Mouse (Mus musculus) CH12.LX (cell line): ENCODE data around the gene Cybc1. TPM values are rescaled to one million over a fixed set of nuclear protein-coding genes. Genes with fewer than 3 reads are reported as not detected.

ENCODE experiments used
- DNase-seq: peaks from one replicate; pipeline ENCODE4 v3.0.0-alpha.2; 2013; ENCODE audit errors: extremely low read depth
- H3K27ac ChIP-seq: 2 replicates; pipeline ENCODE4 v1.5.1; 2012; ENCODE audit warnings: low read depth, mild to moderate bottlenecking, control low read depth, moderate library complexity; ENCODE audit not compliant: insufficient read depth
- H3K27me3 ChIP-seq: replicated peaks from 2 replicates; pipeline ENCODE3; 2012; ENCODE audit warnings: inconsistent platforms
- H3K36me3 ChIP-seq, 2 experiments: replicated peaks in 1 of 2; 2 replicates each; pipeline versions ENCODE3 to v1.6.1; 2012; ENCODE audit warnings: inconsistent platforms in 1 of 2, low read length in 1 of 2, mild to moderate bottlenecking in 1 of 2, mixed read lengths in 1 of 2, moderate library complexity in 1 of 2; ENCODE audit not compliant: control insufficient read depth in 1 of 2, insufficient read depth in 1 of 2
- H3K4me1 ChIP-seq, 2 experiments: 2 replicates each; pipeline ENCODE4 v1.6.1; 2012; ENCODE audit warnings: inconsistent platforms in 1 of 2, moderate library complexity in 1 of 2; ENCODE audit not compliant: insufficient read depth in 2 of 2, control insufficient read depth in 1 of 2
- H3K4me2 ChIP-seq: 2 replicates; pipeline ENCODE4 v1.6.1; 2012; ENCODE audit warnings: low read depth, mild to moderate bottlenecking, control low read depth; ENCODE audit not compliant: poor library complexity, insufficient read depth, severe bottlenecking
- H3K4me3 ChIP-seq, 3 experiments: fragments of 150-350 bp in 1 of 3; sonication (generic) in 1 of 3; replicated peaks in 1 of 3; 2 replicates each; pipeline versions ENCODE3 to v1.5.1; 2011 to 2012; ENCODE audit warnings: low read depth in 2 of 3, low read length in 2 of 3, mild to moderate bottlenecking in 2 of 3, moderate library complexity in 2 of 3, control low read depth in 1 of 3, improper control_type of control experiment in 1 of 3, inconsistent platforms in 1 of 3, mixed read lengths in 1 of 3; ENCODE audit not compliant: poor library complexity in 1 of 3
- H3K79me2 ChIP-seq: replicated peaks from 2 replicates; pipeline ENCODE4 v1.6.1; 2012; ENCODE audit warnings: mild to moderate bottlenecking, moderate library complexity; ENCODE audit not compliant: control insufficient read depth, poor library complexity, insufficient read depth, severe bottlenecking; ENCODE audit errors: extremely low read depth
- H3K9ac ChIP-seq: 2 replicates; pipeline ENCODE4 v1.6.1; 2012; ENCODE audit warnings: low read depth, mild to moderate bottlenecking, control low read depth, moderate library complexity; ENCODE audit not compliant: insufficient read depth
- H3K9me3 ChIP-seq: replicated peaks from 2 replicates; pipeline ENCODE3; 2012; ENCODE audit warnings: low read length, inconsistent platforms, mixed read lengths
- BHLHE40 ChIP-seq: IDR thresholded peaks from 2 replicates; pipeline ENCODE4 v1.6.1; 2011; ENCODE audit warnings: mild to moderate bottlenecking, low read depth, low read length, improper control_type of control experiment
- CHD1 ChIP-seq: IDR thresholded peaks from 2 replicates; pipeline ENCODE4 v1.6.1; 2012; ENCODE audit warnings: low read depth, low read length, improper control_type of control experiment, inconsistent platforms
- CHD2 ChIP-seq: IDR thresholded peaks from 2 replicates; pipeline ENCODE4 v1.6.1; 2011; ENCODE audit warnings: low read length, improper control_type of control experiment
- E2F4 ChIP-seq: IDR thresholded peaks from 2 replicates; pipeline ENCODE4 v1.6.1; 2011; ENCODE audit warnings: low read depth, low read length, improper control_type of control experiment; ENCODE audit not compliant: insufficient replicate concordance
- ELF1 ChIP-seq: IDR thresholded peaks from 2 replicates; pipeline ENCODE4 v1.6.1; 2014; ENCODE audit warnings: low read depth, mild to moderate bottlenecking, inconsistent platforms, low read length, improper control_type of control experiment
- EP300 ChIP-seq: IDR thresholded peaks from 2 replicates; pipeline ENCODE4 v1.6.1; 2011; ENCODE audit warnings: low read length, improper control_type of control experiment
- ETS1 ChIP-seq: conservative IDR thresholded peaks from 2 replicates; pipeline ENCODE4 v1.6.1; 2012; ENCODE audit warnings: low read depth, mild to moderate bottlenecking, inconsistent platforms, low read length, improper control_type of control experiment, moderate library complexity
- GABPA ChIP-seq: IDR thresholded peaks from 2 replicates; pipeline ENCODE4 v1.6.1; 2012; ENCODE audit warnings: low read depth, low read length, improper control_type of control experiment, inconsistent platforms; ENCODE audit not compliant: insufficient replicate concordance
- HCFC1 ChIP-seq: IDR thresholded peaks from 2 replicates; pipeline ENCODE4 v1.6.1; 2012; ENCODE audit warnings: low read depth, mild to moderate bottlenecking, inconsistent platforms, low read length, improper control_type of control experiment
- IRF4 ChIP-seq: IDR thresholded peaks from 2 replicates; pipeline ENCODE4 v1.6.1; 2014; ENCODE audit warnings: low read depth, mild to moderate bottlenecking, inconsistent platforms, low read length, improper control_type of control experiment
- KAT2A ChIP-seq: IDR thresholded peaks from 2 replicates; pipeline ENCODE4 v1.6.1; 2012; ENCODE audit warnings: low read length, improper control_type of control experiment, inconsistent platforms; ENCODE audit not compliant: insufficient replicate concordance
- MAFK ChIP-seq: IDR thresholded peaks from 2 replicates; pipeline ENCODE4 v1.6.1; 2011; ENCODE audit warnings: low read length, improper control_type of control experiment; ENCODE audit not compliant: insufficient replicate concordance
- MAX ChIP-seq: IDR thresholded peaks from 2 replicates; pipeline ENCODE4 v1.6.1; 2011; ENCODE audit warnings: low read length, improper control_type of control experiment
- MAZ ChIP-seq: IDR thresholded peaks from 2 replicates; pipeline ENCODE4 v1.6.1; 2012; ENCODE audit warnings: low read depth, mild to moderate bottlenecking, inconsistent platforms, low read length, improper control_type of control experiment, moderate library complexity
- MEF2A ChIP-seq: IDR thresholded peaks from 2 replicates; pipeline ENCODE4 v1.6.1; 2014; ENCODE audit warnings: low read depth, mild to moderate bottlenecking, inconsistent platforms, low read length, improper control_type of control experiment, borderline replicate concordance
- MXI1 ChIP-seq: IDR thresholded peaks from 2 replicates; pipeline ENCODE4 v1.6.1; 2011; ENCODE audit warnings: mild to moderate bottlenecking, low read depth, low read length, improper control_type of control experiment
- MYC ChIP-seq: IDR thresholded peaks from 2 replicates; pipeline ENCODE4 v1.6.1; 2011; ENCODE audit warnings: low read depth, mild to moderate bottlenecking, improper control_type of control experiment, low read length
- NELFE ChIP-seq: IDR thresholded peaks from 2 replicates; pipeline ENCODE4 v1.6.1; 2011; ENCODE audit warnings: low read depth, low read length, improper control_type of control experiment
- NRF1 ChIP-seq: IDR thresholded peaks from 2 replicates; pipeline ENCODE4 v1.6.1; 2014; ENCODE audit warnings: low read depth, mild to moderate bottlenecking, inconsistent platforms, low read length, improper control_type of control experiment, moderate library complexity
- PAX5 ChIP-seq: IDR thresholded peaks from 2 replicates; pipeline ENCODE4 v1.6.1; 2012; ENCODE audit warnings: low read length, inconsistent platforms, mixed read lengths
- POLR2A ChIP-seq: IDR thresholded peaks from 2 replicates; pipeline ENCODE4 v1.6.1; 2011; ENCODE audit warnings: low read depth, mild to moderate bottlenecking, improper control_type of control experiment, low read length
- POLR2AphosphoS2 ChIP-seq: IDR thresholded peaks from 2 replicates; pipeline ENCODE4 v1.6.1; 2011; ENCODE audit warnings: low read depth, low read length, improper control_type of control experiment
- RAD21 ChIP-seq: IDR thresholded peaks from 2 replicates; pipeline ENCODE4 v1.6.1; 2011; ENCODE audit warnings: low read depth, mild to moderate bottlenecking, low read length, improper control_type of control experiment, moderate library complexity
- RCOR1 ChIP-seq: conservative IDR thresholded peaks from 2 replicates; pipeline ENCODE4 v1.6.1; 2012; ENCODE audit warnings: low read depth, mild to moderate bottlenecking, inconsistent platforms, low read length, improper control_type of control experiment
- SIN3A ChIP-seq: IDR thresholded peaks from 2 replicates; pipeline ENCODE4 v1.6.1; 2012; ENCODE audit warnings: low read length, improper control_type of control experiment, inconsistent platforms
- TBP ChIP-seq: conservative IDR thresholded peaks from 2 replicates; pipeline ENCODE4 v1.6.1; 2011; ENCODE audit warnings: low read depth, low read length, improper control_type of control experiment
- TCF12 ChIP-seq: IDR thresholded peaks from 2 replicates; pipeline ENCODE4 v1.6.1; 2014; ENCODE audit warnings: low read depth, mild to moderate bottlenecking, inconsistent platforms, low read length, improper control_type of control experiment
- UBTF ChIP-seq: IDR thresholded peaks from 2 replicates; pipeline ENCODE4 v1.6.1; 2012; ENCODE audit warnings: low read depth, mild to moderate bottlenecking, inconsistent platforms, low read length, improper control_type of control experiment, moderate library complexity
- USF1 ChIP-seq: IDR thresholded peaks from 2 replicates; pipeline ENCODE4 v1.6.1; 2014; ENCODE audit warnings: low read depth, mild to moderate bottlenecking, inconsistent platforms, low read length, improper control_type of control experiment
- USF2 ChIP-seq: conservative IDR thresholded peaks from 2 replicates; pipeline ENCODE4 v1.6.1; 2011; ENCODE audit warnings: low read depth, low read length, improper control_type of control experiment
- ZKSCAN1 ChIP-seq: IDR thresholded peaks from 2 replicates; pipeline ENCODE4 v1.6.1; 2012; ENCODE audit warnings: low read depth, inconsistent platforms, low read length, improper control_type of control experiment, borderline replicate concordance
- ZMIZ1 ChIP-seq: IDR thresholded peaks from 2 replicates; pipeline ENCODE4 v1.6.1; 2012; ENCODE audit warnings: low read depth, mild to moderate bottlenecking, inconsistent platforms, low read length, improper control_type of control experiment
- ZNF384 ChIP-seq: IDR thresholded peaks from 2 replicates; pipeline ENCODE4 v1.6.1; 2012; ENCODE audit warnings: low read depth, low read length, improper control_type of control experiment, inconsistent platforms
- dilution Hi-C: fragments of 300-500 bp; cut with MboI; formaldehyde crosslinking; loops from 2 replicates; pipeline ENCODE4 v1.14.3; 2020; ENCODE audit warnings: low sequenced_read_pairs; ENCODE audit not compliant: extremely low pct_unique_long_range_greater_than_20kb, extremely low pct_ligation_motif_present
- in situ Hi-C: fragments of 300-500 bp; cut with MboI; formaldehyde crosslinking; loops from 3 replicates; pipeline ENCODE4 v1.14.3; 2019; ENCODE audit warnings: low sequenced_read_pairs, low pct_ligation_motif_present, low pct_unique_long_range_greater_than_20kb, mixed read lengths
- polyA plus RNA-seq: library from polyadenylated mRNA; unstranded; fragments of >175 nt; gene quantifications from 2 replicates; pipeline ENCODE4 v1.2.1, GENCODE M21; 2012; ENCODE audit warnings: low read depth; ENCODE audit not compliant: insufficient read length
- total RNA-seq, 2 experiments: library from RNA; depleted of rRNA; stranded (reverse); fragments of 300-350 nt in 1 of 2; fragments of >200 nt in 1 of 2; gene quantifications; 2 replicates each; pipeline ENCODE4 v1.2.3; 2012 to 2014

Cybc1 gene
- total and polyA plus RNA-seq, 3 experiments: 51.6 to 60.3 (median 57.4) TPM

DNA sequence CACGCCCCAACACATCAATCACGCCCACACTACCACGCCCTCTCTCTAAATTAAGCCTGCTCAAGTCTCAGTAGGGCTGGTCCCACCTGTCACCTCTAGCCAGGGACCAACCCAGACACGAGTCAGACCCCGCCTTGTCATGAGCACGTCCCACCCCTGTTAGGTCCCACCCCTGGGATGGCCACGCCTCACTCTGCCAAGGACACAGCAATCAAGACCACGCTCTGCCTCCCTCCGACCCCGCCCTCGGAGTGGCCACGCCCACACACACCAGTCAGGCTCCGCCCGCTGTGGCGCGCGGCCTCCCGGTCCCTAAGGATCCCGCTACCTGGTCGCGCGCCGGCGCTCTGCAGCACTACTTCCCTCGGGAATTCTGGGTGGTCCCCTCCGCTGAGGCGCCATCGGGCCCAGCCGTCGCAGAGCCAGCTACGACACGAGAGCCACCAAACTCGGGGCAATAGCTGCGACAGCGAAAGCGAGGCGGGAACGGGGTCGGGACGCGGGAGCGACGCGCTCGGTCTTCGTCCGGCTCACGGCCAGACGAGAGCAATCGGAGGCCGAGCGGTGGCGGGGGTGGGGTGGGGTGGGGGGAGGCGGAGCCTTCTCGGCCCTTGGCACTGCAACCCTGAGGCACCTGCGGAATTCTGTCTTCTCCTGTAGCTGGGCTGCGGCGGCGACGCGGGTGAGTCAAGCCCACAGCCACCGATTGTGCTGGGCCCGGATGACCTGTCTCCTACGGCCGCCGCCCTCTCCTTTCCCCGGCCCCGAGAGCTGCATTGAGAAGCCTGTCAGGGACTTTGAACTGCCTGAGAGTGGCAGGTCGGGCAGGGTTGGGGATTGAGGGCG is 24.7 kb downstream of the Cybc1 start, which contains the start of the genes Hexdc and Ogfod3:
Gene Hexdc (plus strand): TSS at position 273 of the 846 bp plus-strand sequence.
Gene Ogfod3 (minus strand): TSS at position 551 of the 846 bp plus-strand sequence.
- dilution Hi-C loops (no loop called here), in situ Hi-C loops (loop anchor here (5.0 kb wide), 1 partner anchor 142 kb away; the partner anchor contains the start of gene Sectm1b)
- no peaks in the 10 kb centered on the region for H3K9me3 ChIP-seq

GRCm38 (mm10) chr11:121203859-121204160 is 25.3 kb downstream of the Cybc1 start:
- Histone ChIP-seq H3K4me2 (peak overlapping the region; percentile 38), H3K36me3 (peaks cover 0 to 19% of the 10 kb centered on the region in 2 experiments), H3K27ac (no peak overlapping the region), H3K9me3 (no peaks in the 10 kb centered on the region), H3K4me1 (peaks cover 4 to 19% of the 10 kb centered on the region in 2 experiments), H3K9ac (no peak overlapping the region), H3K79me2 (no peaks in the 10 kb centered on the region), H3K4me3 (peak overlapping the region; percentile 39 to 89 (median 75)), H3K27me3 (no peaks in the 10 kb centered on the region)
- no peak for TF ChIP-seq TCF12
- no peak for TF ChIP-seq ZNF384
- TF ChIP-seq NELFE: no peak
- peak; percentile 92 for TF ChIP-seq MYC
- peak; percentile 92 for TF ChIP-seq MAX
- no peak for TF ChIP-seq ZMIZ1
- TF ChIP-seq USF1: peak; percentile 71
- peak; percentile 64 for TF ChIP-seq USF2
- TF ChIP-seq PAX5: no peak
- peak; percentile 88 for TF ChIP-seq BHLHE40
- in situ Hi-C loops: loop anchor here (5.0 kb wide), 1 partner anchor 142 kb away; the partner anchor contains the start of gene Sectm1b
- dilution Hi-C loops: no loop called here
- no peak for DNase-seq

More for the DNA sequence above, 24.7 kb downstream of the Cybc1 start, which contains the start of the genes Hexdc and Ogfod3:
- Histone ChIP-seq H3K36me3 (peaks cover 0 to 23% of the 10 kb centered on the region in 2 experiments), H3K4me3 (peak within 1 kb of the TSS; percentile 75 to 89 (median 88)), H3K27ac (peak within 1 kb of the TSS; percentile 64), H3K4me2 (peak within 1 kb of the TSS; percentile 86), H3K4me1 (peaks cover 4 to 19% of the 10 kb centered on the region in 2 experiments), H3K79me2 (no peaks in the 10 kb centered on the region), H3K27me3 (no peaks in the 10 kb centered on the region), H3K9ac (peak within 1 kb of the TSS; percentile 81)
- TF ChIP-seq POLR2AphosphoS2: peak; percentile 86; the same call in 1 of the 2 replicates
- 0 out of 2 replicates have a peak, but pooled peaks have one; percentile 40 for TF ChIP-seq RCOR1
- peak; percentile 60 for TF ChIP-seq MEF2A
- TF ChIP-seq SIN3A: peak; percentile 91
- peak; percentile 80 for TF ChIP-seq HCFC1
- TF ChIP-seq TBP: no peak
- TF ChIP-seq CHD2: peak; percentile 79
- no peak for TF ChIP-seq EP300
- TF ChIP-seq ZNF384: no peak
- TF ChIP-seq CHD1: no peak
- no peak for TF ChIP-seq RAD21
- peak; percentile 78 for TF ChIP-seq MYC
- no peak for TF ChIP-seq USF1
- no peak for TF ChIP-seq ZKSCAN1
- TF ChIP-seq KAT2A: peak; percentile 60; the same call in 1 of the 2 replicates
- TF ChIP-seq E2F4: peak; percentile 85; the same call in 1 of the 2 replicates
- TF ChIP-seq MAFK: no peak
- peak; percentile 78 for TF ChIP-seq NRF1
- 0 out of 2 replicates have a peak, but pooled peaks have one; percentile 60 for TF ChIP-seq UBTF
- peak; percentile 65 for TF ChIP-seq ELF1
- TF ChIP-seq ZMIZ1: peak; percentile 96
- no peak for TF ChIP-seq ETS1
- TF ChIP-seq BHLHE40: 0 out of 2 replicates have a peak, but pooled peaks have one; percentile 25
- peak; percentile 97; the same call in 1 of the 2 replicates for TF ChIP-seq MXI1
- TF ChIP-seq IRF4: peak; percentile 72
- peak; percentile 90 for TF ChIP-seq POLR2A
- peak; percentile 67 for TF ChIP-seq TCF12
- TF ChIP-seq NELFE: peak; percentile 94
- TF ChIP-seq MAZ: peak; percentile 90
- no peak; the same call in 1 of the 2 replicates for TF ChIP-seq GABPA
- peak; percentile 100 for DNase-seq
